Mouse (Mus musculus): Measurements from ENCODE around the gene Gse1.

- no peak for TF ChIP-seq POLR2A (IDR thresholded peaks at IDR 0.05; ENCODE audit: low read depth, low read length)
- TF ChIP-seq CTCF (conservative IDR thresholded peaks at IDR 0.05; ENCODE audit: insufficient read depth, insufficient read length, low read depth, low read length): no peak
Observed at GRCm38 (mm10) chr8:120401712-120402111, 173.5 kb downstream of the Gse1 start.

Data from kidney, adult 2 months (tissue).